Mouse (Mus musculus) megakaryocyte, embryonic 14.5 days (primary cell): Measurements from ENCODE around the gene Slc4a1. TPM values are rescaled to one million over a fixed set of nuclear protein-coding genes. Genes with fewer than 3 reads are reported as not detected.
"Not testable (repeated sequence)": the region's sequence is repeated elsewhere in the genome, so short reads cannot be mapped to it uniquely, and the experiment has no call there.

ENCODE experiments used
- H3K27me3 ChIP-seq: replicated peaks from 2 replicates; pipeline ENCODE3; 2012; ENCODE audit warnings: inconsistent platforms
- H3K36me3 ChIP-seq: replicated peaks from 2 replicates; pipeline ENCODE3; 2012; ENCODE audit warnings: low read length, inconsistent platforms, mixed read lengths
- H3K4me1 ChIP-seq: 2 replicates; pipeline ENCODE4 v1.6.1; 2012; ENCODE audit warnings: inconsistent platforms
- H3K4me3 ChIP-seq: replicated peaks from 2 replicates; pipeline ENCODE3; 2012; ENCODE audit warnings: moderate library complexity, mild to moderate bottlenecking, inconsistent platforms
- H3K9me3 ChIP-seq: 2 replicates; pipeline ENCODE4 v1.6.1; 2012; ENCODE audit warnings: inconsistent platforms
- FLI1 ChIP-seq: IDR thresholded peaks from 2 replicates; pipeline ENCODE4 v1.6.1; 2012; ENCODE audit warnings: low read length, inconsistent platforms, mixed read lengths
- GATA1 ChIP-seq: IDR thresholded peaks from 3 replicates; pipeline ENCODE4 v1.6.1; 2012; ENCODE audit warnings: mixed read lengths, low read length, inconsistent platforms, borderline replicate concordance
- polyA plus RNA-seq: library from polyadenylated mRNA; stranded (reverse); fragments of >175 nt; gene quantifications from 2 replicates; pipeline ENCODE4 v1.2.3, GENCODE M21; 2012; ENCODE audit warnings: low replicate concordance; ENCODE audit not compliant: insufficient read depth

The Slc4a1 gene
- polyA plus RNA-seq, 1 experiment, result 0.13 TPM

DNA sequence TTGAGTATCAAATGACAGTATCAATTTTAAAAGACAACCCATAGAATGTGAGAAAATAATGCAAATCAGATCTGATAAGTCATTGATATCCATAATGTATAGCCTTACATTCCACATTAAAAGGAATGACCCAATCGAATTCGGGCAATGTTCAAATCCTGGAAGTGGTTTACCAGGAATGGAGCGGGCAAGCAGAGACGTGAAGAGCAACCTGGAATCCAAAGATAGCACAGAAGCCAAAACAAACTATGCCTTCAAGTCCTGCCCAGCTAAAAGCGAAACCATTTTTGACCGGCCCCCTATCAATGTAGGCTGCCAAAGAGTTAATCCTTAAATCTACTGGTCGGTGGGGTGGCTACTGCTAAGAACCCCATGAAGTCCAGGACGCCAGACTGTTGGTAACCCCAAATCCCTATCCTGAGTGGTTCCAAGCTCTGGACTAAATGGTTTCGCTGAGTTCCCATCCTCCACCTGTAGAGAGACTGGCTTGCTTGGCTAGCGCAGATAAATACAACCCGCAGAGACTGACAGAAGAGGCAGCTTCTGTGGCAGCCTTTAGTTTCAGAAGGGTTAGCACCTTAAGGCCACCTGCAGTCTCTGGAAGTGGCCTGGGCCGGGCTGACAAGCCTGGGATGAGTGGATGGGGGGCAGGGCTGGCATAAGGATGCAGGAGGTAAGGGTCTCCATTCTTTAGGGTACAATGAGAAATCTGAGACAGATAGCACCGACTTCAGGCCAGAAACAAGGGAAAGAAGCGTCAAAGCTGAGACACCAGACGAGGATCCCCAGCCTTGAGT is 26.6 kb upstream of the Slc4a1 start:
- TF ChIP-seq FLI1 (no peak), GATA1 (no peak)
- peak overlapping the region; percentile 89 for H3K4me3 ChIP-seq
- peaks cover 68% of the 10 kb centered on the region for H3K27me3 ChIP-seq
- H3K4me1 ChIP-seq, result peaks cover 23% of the 10 kb centered on the region
- H3K36me3 ChIP-seq, result no peaks in the 10 kb centered on the region
- H3K9me3 ChIP-seq, result no peaks in the 10 kb centered on the region

- H3K9me3 ChIP-seq, H3K36me3 ChIP-seq, H3K4me3 ChIP-seq: not testable (repeated sequence)
- Histone ChIP-seq H3K4me1 (peaks cover 28% of the 10 kb centered on the region), H3K27me3 (peaks cover 53% of the 10 kb centered on the region)
Measured at GRCm38 (mm10) chr11:102389436-102389835, 23.4 kb upstream of the Slc4a1 start.

GRCm38 (mm10) chr11:102386121-102386520 is 20.1 kb upstream of the Slc4a1 start:
- H3K27me3 ChIP-seq, result peaks cover 42% of the 10 kb centered on the region
- H3K9me3 ChIP-seq, result no peaks in the 10 kb centered on the region
- no peaks in the 10 kb centered on the region for H3K36me3 ChIP-seq
- H3K4me1 ChIP-seq, result peaks cover 13% of the 10 kb centered on the region
- TF ChIP-seq FLI1 (no peak), GATA1 (no peak)
- no peak overlapping the region for H3K4me3 ChIP-seq

DNA sequence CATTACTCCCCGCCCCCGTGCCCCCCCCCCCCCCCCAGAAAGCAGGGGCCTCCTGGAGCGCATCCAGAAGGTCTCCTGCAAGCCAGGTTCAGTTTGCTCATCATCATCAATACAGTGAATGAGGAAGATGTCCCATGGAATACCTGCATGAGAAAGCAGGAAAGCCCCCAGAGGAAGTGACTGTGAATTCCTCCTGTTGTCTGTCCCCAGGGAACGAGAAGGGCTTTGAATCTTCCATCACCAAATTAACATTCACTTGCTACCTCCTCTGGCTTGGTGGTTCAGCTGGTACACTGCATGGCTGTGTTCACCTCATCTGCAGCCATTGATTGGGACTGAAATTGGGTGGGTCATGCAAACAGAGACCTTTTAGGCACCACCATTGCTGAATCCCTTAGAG is 19.1 kb upstream of the Slc4a1 start:
- Histone ChIP-seq H3K4me3 (no peak overlapping the region), H3K9me3 (0 out of 2 replicates have a peak, but pooled peaks cover 2% of the 10 kb centered on the region), H3K4me1 (peaks cover 13% of the 10 kb centered on the region), H3K36me3 (no peaks in the 10 kb centered on the region), H3K27me3 (peaks cover 36% of the 10 kb centered on the region)
- TF ChIP-seq GATA1 (no peak), FLI1 (no peak)

GRCm38 (mm10) chr11:102384418-102384817 is 18.4 kb upstream of the Slc4a1 start:
- TF ChIP-seq GATA1 (no peak), FLI1 (no peak)
- Histone ChIP-seq H3K4me1 (peaks cover 13% of the 10 kb centered on the region), H3K27me3 (peaks cover 36% of the 10 kb centered on the region), H3K9me3 (peaks cover 5% of the 10 kb centered on the region), H3K36me3 (no peaks in the 10 kb centered on the region), H3K4me3 (no peak overlapping the region)

- H3K4me3 ChIP-seq, result no peak overlapping the region
- H3K27me3 ChIP-seq, result peaks cover 40% of the 10 kb centered on the region
- H3K9me3 ChIP-seq, result peaks cover 13% of the 10 kb centered on the region
- no peak for TF ChIP-seq GATA1
- no peak for TF ChIP-seq FLI1
- H3K4me1 ChIP-seq, result peaks cover 13% of the 10 kb centered on the region
- H3K36me3 ChIP-seq, result no peaks in the 10 kb centered on the region
Measured at GRCm38 (mm10) chr11:102383365-102384136, 17.5 kb upstream of the Slc4a1 start.

GRCm38 (mm10) chr11:102382794-102383193 is 16.8 kb upstream of the Slc4a1 start:
- Histone ChIP-seq H3K27me3 (peaks cover 41% of the 10 kb centered on the region), H3K36me3 (no peaks in the 10 kb centered on the region), H3K4me1 (peaks cover 13% of the 10 kb centered on the region), H3K4me3 (no peak overlapping the region), H3K9me3 (peaks cover 18% of the 10 kb centered on the region)
- TF ChIP-seq FLI1, result no peak
- TF ChIP-seq GATA1, result no peak

DNA sequence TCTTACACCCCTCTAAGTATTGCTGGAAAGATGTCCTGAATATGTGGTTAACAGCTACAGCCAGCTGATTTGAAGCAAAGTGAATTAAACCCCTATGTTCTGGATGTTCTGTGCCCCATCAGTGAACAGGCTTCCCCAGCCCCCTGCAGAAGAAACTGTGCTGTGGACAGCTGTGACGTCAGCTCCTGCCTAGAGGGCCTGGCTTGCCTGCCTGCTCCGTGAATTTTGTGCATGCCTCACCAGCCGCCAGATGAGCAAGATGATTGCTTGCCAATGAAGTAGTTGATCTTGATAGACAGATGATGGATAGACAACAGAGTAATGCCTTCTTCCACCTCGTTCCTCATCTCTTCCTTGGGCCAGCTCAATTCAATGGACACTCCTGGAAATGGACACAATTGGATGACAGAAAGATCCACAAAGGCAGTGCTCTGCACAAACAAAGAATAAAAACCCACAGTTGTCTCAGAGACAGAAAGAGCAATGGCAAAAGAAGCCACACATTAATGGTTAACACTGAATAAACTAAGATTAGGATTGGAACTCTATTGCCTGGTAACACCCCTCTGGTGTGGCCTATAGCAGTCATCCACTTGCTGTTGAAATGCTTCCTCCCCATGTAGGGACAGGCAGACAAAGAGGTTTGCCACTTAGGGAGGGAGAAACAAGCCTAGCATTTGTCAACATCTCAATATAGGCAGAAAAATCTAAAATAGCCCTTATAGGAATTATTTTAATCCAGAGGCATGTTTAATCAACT is 15.5 kb upstream of the Slc4a1 start:
- TF ChIP-seq GATA1 (no peak), FLI1 (no peak)
- Histone ChIP-seq H3K27me3 (peaks cover 50% of the 10 kb centered on the region), H3K36me3 (no peaks in the 10 kb centered on the region), H3K4me3 (no peak overlapping the region), H3K9me3 (peaks cover 26% of the 10 kb centered on the region), H3K4me1 (peaks cover 16% of the 10 kb centered on the region)

- TF ChIP-seq FLI1 (no peak), GATA1 (no peak)
- Histone ChIP-seq H3K27me3 (peaks cover 51% of the 10 kb centered on the region), H3K9me3 (peaks cover 26% of the 10 kb centered on the region), H3K36me3 (no peaks in the 10 kb centered on the region), H3K4me3 (no peak overlapping the region), H3K4me1 (peaks cover 23% of the 10 kb centered on the region)
Measured at GRCm38 (mm10) chr11:102380091-102380490, 14.1 kb upstream of the Slc4a1 start.

GRCm38 (mm10) chr11:102377186-102377585 is 11.2 kb upstream of the Slc4a1 start:
- Histone ChIP-seq H3K4me3 (no peak overlapping the region), H3K27me3 (peaks cover 67% of the 10 kb centered on the region), H3K9me3 (peaks cover 26% of the 10 kb centered on the region), H3K4me1 (peaks cover 19% of the 10 kb centered on the region), H3K36me3 (no peaks in the 10 kb centered on the region)
- TF ChIP-seq GATA1 (no peak), FLI1 (no peak)
